Mouse (Mus musculus) forebrain, embryonic 14.5 days (tissue): ENCODE data around the gene Slc39a3. TPM values are rescaled to one million over a fixed set of nuclear protein-coding genes. Genes with fewer than 3 reads are reported as not detected.
A peak's percentile ranks its signal among the peaks of the same experiment; 100 is the strongest.
"Not testable (repeated sequence)": the region's sequence is repeated elsewhere in the genome, so short reads cannot be mapped to it uniquely, and the experiment has no call there.

ENCODE experiments used
- ATAC-seq: fragments of 200-750 bp; cut with Nextera tagmentation; 2 replicates; pipeline ENCODE4 v1.8.0; 2017; ENCODE audit warnings: mild to moderate bottlenecking, moderate library complexity
- DNase-seq: peaks from one replicate; pipeline ENCODE4 v3.0.0-alpha.2; 2015; ENCODE audit warnings: low spot score
- H3K27ac ChIP-seq: fragments of 300-500 bp; sonication (generic); 2 replicates; pipeline ENCODE4 v1.5.1; 2014; ENCODE audit warnings: low read depth, mild to moderate bottlenecking, control low read depth, low read length, moderate library complexity
- H3K27me3 ChIP-seq: fragments of 300-500 bp; sonication (generic); replicated peaks from 2 replicates; pipeline ENCODE4 v1.6.1; 2014; ENCODE audit warnings: low read length, control low read depth, mixed read lengths; ENCODE audit not compliant: control insufficient read depth, insufficient read depth
- H3K36me3 ChIP-seq: fragments of 300-500 bp; sonication (generic); 2 replicates; pipeline ENCODE4 v1.6.1; 2014; ENCODE audit warnings: low read length, control low read depth; ENCODE audit not compliant: control insufficient read depth, insufficient read depth
- H3K4me1 ChIP-seq: fragments of 300-500 bp; sonication (generic); 2 replicates; pipeline ENCODE4 v1.6.1; 2014; ENCODE audit warnings: antibody characterized with exemption, low read length, control low read depth; ENCODE audit not compliant: control insufficient read depth, insufficient read depth
- H3K4me2 ChIP-seq: fragments of 300-500 bp; sonication (generic); 2 replicates; pipeline ENCODE4 v1.6.1; 2014; ENCODE audit warnings: mild to moderate bottlenecking, control low read depth, low read length
- H3K4me3 ChIP-seq: fragments of 300-500 bp; sonication (generic); 2 replicates; pipeline ENCODE4 v1.5.1; 2014; ENCODE audit warnings: low read depth, low read length, control low read depth
- H3K9ac ChIP-seq: fragments of 300-500 bp; sonication (generic); 2 replicates; pipeline ENCODE4 v1.6.1; 2014; ENCODE audit warnings: mild to moderate bottlenecking, low read length, control low read depth, moderate library complexity
- H3K9me3 ChIP-seq: fragments of 300-500 bp; sonication (generic); replicated peaks from 2 replicates; pipeline ENCODE4 v1.6.1; 2016; ENCODE audit warnings: low read length, control low read depth, mixed read lengths; ENCODE audit not compliant: control insufficient read depth
- WGBS: fragments of 180-500 bp; shearing (Covaris S2); extraction: QIAGEN DNeasy Blood & Tissue Kit; methylation state at CpG from one replicate; pipeline ENCODE4 v1.1.7; 2014; 5-methylcytosine and 5-hydroxymethylcytosine counted together
- polyA plus RNA-seq: library from polyadenylated mRNA; unstranded; fragments of >200 nt; fragmentation: Nextera tagmentation; extraction: Ambion mirVana; gene quantifications from 2 replicates; pipeline ENCODE4 v1.2.1, GENCODE M21; 2014

The Slc39a3 gene
- polyA plus RNA-seq, 1 experiment from 2014 or later, result 20.7 TPM

GRCm38 (mm10) chr10:81055802-81056340 is 18.6 kb upstream of the Slc39a3 start:
- not testable (repeated sequence) for ATAC-seq, DNase-seq, H3K9me3 ChIP-seq, H3K27me3 ChIP-seq, H3K9ac ChIP-seq, H3K27ac ChIP-seq, H3K4me2 ChIP-seq, H3K4me3 ChIP-seq
- WGBS, result 83% methylated on average over 11 of the region's 11 CpGs
- peaks cover 14% of the 10 kb centered on the region for H3K4me1 ChIP-seq
- peaks cover 29% of the 10 kb centered on the region for H3K36me3 ChIP-seq

GRCm38 (mm10) chr10:81055169-81055568 is 17.9 kb upstream of the Slc39a3 start:
- H3K9me3 ChIP-seq, result no peaks in the 10 kb centered on the region
- 93% methylated on average over 6 of the region's 6 CpGs for WGBS
- no peaks in the 10 kb centered on the region for H3K27me3 ChIP-seq
- H3K4me2 ChIP-seq, result no peak overlapping the region
- no peak overlapping the region for H3K4me3 ChIP-seq
- peaks cover 36% of the 10 kb centered on the region for H3K36me3 ChIP-seq
- no peak overlapping the region for H3K9ac ChIP-seq
- peaks cover 14% of the 10 kb centered on the region for H3K4me1 ChIP-seq
- ATAC-seq (no peak), DNase-seq (no peak)
- H3K27ac ChIP-seq, result no peak overlapping the region

GRCm38 (mm10) chr10:81052577-81052976 is 15.4 kb upstream of the Slc39a3 start:
- Histone ChIP-seq H3K4me2 (no peak overlapping the region), H3K4me3 (no peak overlapping the region), H3K27ac (no peak overlapping the region), H3K9me3 (no peaks in the 10 kb centered on the region), H3K9ac (no peak overlapping the region), H3K36me3 (peaks cover 58% of the 10 kb centered on the region), H3K27me3 (no peaks in the 10 kb centered on the region), H3K4me1 (no peaks in the 10 kb centered on the region)
- no peak for DNase-seq
- no peak for ATAC-seq
- 92% methylated on average over 5 of the region's 5 CpGs for WGBS

- Histone ChIP-seq H3K36me3 (peaks cover 72% of the 10 kb centered on the region), H3K9me3 (no peaks in the 10 kb centered on the region), H3K27ac (no peak overlapping the region), H3K4me3 (no peak overlapping the region), H3K9ac (no peak overlapping the region), H3K4me1 (no peaks in the 10 kb centered on the region), H3K27me3 (no peaks in the 10 kb centered on the region), H3K4me2 (no peak overlapping the region)
- WGBS, result 97% methylated on average over 6 of the region's 6 CpGs
- no peak for ATAC-seq
- no peak for DNase-seq
These were observed 13.9 kb upstream of the Slc39a3 start for GRCm38 (mm10) chr10:81051133-81051532.

GRCm38 (mm10) chr10:81050645-81051044 is 13.4 kb upstream of the Slc39a3 start:
- ATAC-seq, result no peak

GRCm38 (mm10) chr10:81045246-81045645 is 8.0 kb upstream of the Slc39a3 start:
- 89% methylated on average over 14 of the region's 14 CpGs for WGBS
- H3K4me3 ChIP-seq, H3K27me3 ChIP-seq, H3K4me1 ChIP-seq, H3K9ac ChIP-seq, DNase-seq, H3K4me2 ChIP-seq, H3K27ac ChIP-seq, ATAC-seq, H3K9me3 ChIP-seq: not testable (repeated sequence)
- peaks cover 81% of the 10 kb centered on the region for H3K36me3 ChIP-seq

More at GRCm38 (mm10) chr10:81050645-81051044, 13.4 kb upstream of the Slc39a3 start:
- Histone ChIP-seq H3K9me3 (no peaks in the 10 kb centered on the region), H3K36me3 (peaks cover 77% of the 10 kb centered on the region), H3K27me3 (no peaks in the 10 kb centered on the region), H3K9ac (no peak overlapping the region), H3K4me2 (no peak overlapping the region), H3K4me3 (no peak overlapping the region), H3K4me1 (no peaks in the 10 kb centered on the region), H3K27ac (no peak overlapping the region)
- peak; percentile 23 for DNase-seq
- WGBS, result 85% methylated on average over 4 of the region's 4 CpGs

GRCm38 (mm10) chr10:81041458-81042175 is 4.4 kb upstream of the Slc39a3 start:
- Histone ChIP-seq H3K9ac (no peak overlapping the region), H3K27me3 (no peaks in the 10 kb centered on the region), H3K9me3 (no peaks in the 10 kb centered on the region), H3K27ac (no peak overlapping the region), H3K36me3 (peaks cover 45% of the 10 kb centered on the region), H3K4me2 (no peak overlapping the region), H3K4me3 (no peak overlapping the region), H3K4me1 (peaks cover 5% of the 10 kb centered on the region; the same call in 1 of the 2 replicates)
- DNase-seq, result peak; percentile 71
- no peak for ATAC-seq
- 31% methylated on average over 13 of the region's 13 CpGs for WGBS

GRCm38 (mm10) chr10:81036251-81036650 is 975 bp downstream of the Slc39a3 start:
- Histone ChIP-seq H3K27ac (no peak overlapping the region), H3K4me2 (peak overlapping the region; percentile 63; the same call in 1 of the 2 replicates), H3K36me3 (peaks cover 22% of the 10 kb centered on the region), H3K4me1 (peaks cover 5% of the 10 kb centered on the region; the same call in 1 of the 2 replicates), H3K9me3 (no peaks in the 10 kb centered on the region), H3K4me3 (no peak overlapping the region), H3K27me3 (no peaks in the 10 kb centered on the region), H3K9ac (no peak overlapping the region)
- no peak for ATAC-seq
- 78% methylated on average over 7 of the region's 7 CpGs for WGBS
- DNase-seq, result peak; percentile 38

- H3K36me3 ChIP-seq, result peaks cover 38% of the 10 kb centered on the region
- WGBS, result 85% methylated on average over 10 of the region's 10 CpGs
- no peak overlapping the region for H3K4me3 ChIP-seq
- H3K9me3 ChIP-seq, result no peaks in the 10 kb centered on the region
- no peak for ATAC-seq
- no peak for DNase-seq
- no peak overlapping the region for H3K9ac ChIP-seq
- no peaks in the 10 kb centered on the region for H3K27me3 ChIP-seq
- no peak overlapping the region for H3K4me2 ChIP-seq
- peaks cover 5% of the 10 kb centered on the region; the same call in 1 of the 2 replicates for H3K4me1 ChIP-seq
- H3K27ac ChIP-seq, result no peak overlapping the region
These were observed 3.6 kb downstream of the Slc39a3 start for GRCm38 (mm10) chr10:81033586-81033985.
